Mouse (Mus musculus) hindbrain, embryonic 16.5 days (tissue): ENCODE measurements around the gene Cacng8. TPM values are rescaled to one million over a fixed set of nuclear protein-coding genes. Genes with fewer than 3 reads are reported as not detected.
A peak's percentile ranks its signal among the peaks of the same experiment; 100 is the strongest.
"Not testable (repeated sequence)": the region's sequence is repeated elsewhere in the genome, so short reads cannot be mapped to it uniquely, and the experiment has no call there.

Experiments
- ATAC-seq: fragments of 200-750 bp; cut with Nextera tagmentation; 2 replicates; pipeline ENCODE4 v1.8.0; 2017; ENCODE audit warnings: moderate TSS enrichment, moderate library complexity
- H3K27ac ChIP-seq: fragments of 300-500 bp; sonication (generic); 2 replicates; pipeline ENCODE4 v1.5.1; 2014; ENCODE audit warnings: low read depth, mild to moderate bottlenecking, control low read depth, low read length, moderate library complexity
- H3K27me3 ChIP-seq: fragments of 300-500 bp; sonication (generic); replicated peaks from 2 replicates; pipeline ENCODE4 v1.6.1; 2014; ENCODE audit warnings: low read length; ENCODE audit not compliant: control insufficient read depth, insufficient read depth
- H3K36me3 ChIP-seq: fragments of 300-500 bp; sonication (generic); 2 replicates; pipeline ENCODE4 v1.6.1; 2014; ENCODE audit warnings: mild to moderate bottlenecking, low read length, moderate library complexity, mixed read lengths; ENCODE audit not compliant: control insufficient read depth, insufficient read depth
- H3K4me1 ChIP-seq: fragments of 300-500 bp; sonication (generic); 2 replicates; pipeline ENCODE4 v1.6.1; 2014; ENCODE audit warnings: low read depth, low read length; ENCODE audit not compliant: control insufficient read depth, insufficient read depth
- H3K4me2 ChIP-seq: fragments of 300-500 bp; sonication (generic); 2 replicates; pipeline ENCODE4 v1.6.1; 2014; ENCODE audit warnings: mild to moderate bottlenecking, low read length, control low read depth, moderate library complexity
- H3K4me3 ChIP-seq: fragments of 300-500 bp; sonication (generic); 2 replicates; pipeline ENCODE4 v1.5.1; 2014; ENCODE audit warnings: mild to moderate bottlenecking, low read length, control low read depth, moderate library complexity
- H3K9ac ChIP-seq: fragments of 300-500 bp; sonication (generic); 2 replicates; pipeline ENCODE4 v1.6.1; 2014; ENCODE audit warnings: low read depth, mild to moderate bottlenecking, control low read depth, low read length, moderate library complexity
- H3K9me3 ChIP-seq: fragments of 300-500 bp; sonication (generic); 2 replicates; pipeline ENCODE4 v1.6.1; 2014; ENCODE audit warnings: mild to moderate bottlenecking, low read length, moderate library complexity; ENCODE audit not compliant: control insufficient read depth
- WGBS: fragments of 180-500 bp; shearing (Covaris S2); extraction: QIAGEN DNeasy Blood & Tissue Kit; methylation state at CpG from one replicate; pipeline ENCODE4 v1.1.7; 2014; 5-methylcytosine and 5-hydroxymethylcytosine counted together
- polyA plus RNA-seq: library from polyadenylated mRNA; unstranded; fragments of >200 nt; fragmentation: Nextera tagmentation; extraction: Ambion mirVana; gene quantifications from 2 replicates; pipeline ENCODE4 v1.2.1, GENCODE M21; 2015

Gene Cacng8
- polyA plus RNA-seq, 1 experiment from 2014 or later = 8.6 TPM

- Histone ChIP-seq H3K27ac (no peak overlapping the region), H3K4me3 (no peak overlapping the region), H3K27me3 (no peaks in the 10 kb centered on the region), H3K4me2 (peak overlapping the region; percentile 36), H3K9ac (no peak overlapping the region), H3K36me3 (peaks cover 12% of the 10 kb centered on the region), H3K9me3 (no peaks in the 10 kb centered on the region), H3K4me1 (peaks cover 10% of the 10 kb centered on the region)
- WGBS = 12% methylated on average over 7 of the region's 7 CpGs
- ATAC-seq = peak; percentile 32; the same call in 1 of the 2 replicates
These were observed 7.3 kb downstream of the Cacng8 start for GRCm38 (mm10) chr7:3397797-3398196.

DNA sequence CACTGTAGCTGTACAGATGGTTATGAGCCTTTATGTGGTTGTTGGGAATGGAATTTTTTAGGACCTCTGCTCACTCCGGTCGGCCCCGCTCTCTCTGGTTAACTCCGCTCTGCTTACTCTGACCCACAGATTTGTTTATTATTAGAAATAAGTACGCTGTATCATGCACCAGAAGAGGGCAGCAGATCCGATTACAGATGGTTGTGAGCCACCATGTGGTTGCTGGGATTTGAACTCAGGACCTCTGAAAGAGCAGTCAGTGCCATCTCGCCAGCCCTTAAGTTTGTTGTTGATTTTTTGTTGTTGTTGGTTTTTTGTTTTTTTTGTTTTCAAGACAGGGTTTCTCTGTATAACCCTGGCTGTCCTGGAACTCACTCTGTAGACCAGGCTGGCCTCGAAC lies 7.9 kb downstream of the Cacng8 start:
- not testable (repeated sequence) for H3K4me2 ChIP-seq, H3K27ac ChIP-seq, H3K4me3 ChIP-seq, H3K27me3 ChIP-seq, H3K4me1 ChIP-seq, H3K9ac ChIP-seq, H3K9me3 ChIP-seq, ATAC-seq
- 90% methylated on average over 8 of the region's 8 CpGs for WGBS
- peaks cover 12% of the 10 kb centered on the region for H3K36me3 ChIP-seq

- Histone ChIP-seq H3K27me3 (no peaks in the 10 kb centered on the region), H3K27ac (no peak overlapping the region), H3K4me1 (peaks cover 6% of the 10 kb centered on the region), H3K36me3 (peaks cover 3% of the 10 kb centered on the region; the same call in 1 of the 2 replicates), H3K9me3 (no peaks in the 10 kb centered on the region), H3K4me2 (no peak overlapping the region), H3K9ac (no peak overlapping the region), H3K4me3 (no peak overlapping the region)
- ATAC-seq = no peak
These were observed 9.5 kb downstream of the Cacng8 start for GRCm38 (mm10) chr7:3399937-3400336.

GRCm38 (mm10) chr7:3409729-3410520 lies 19.4 kb downstream of the Cacng8 start:
- ATAC-seq = no peak
- no peak overlapping the region for H3K4me3 ChIP-seq
- no peak overlapping the region for H3K9ac ChIP-seq
- no peaks in the 10 kb centered on the region for H3K36me3 ChIP-seq
- peaks cover 22% of the 10 kb centered on the region for H3K27me3 ChIP-seq
- H3K4me1 ChIP-seq = peaks cover 11% of the 10 kb centered on the region
- no peaks in the 10 kb centered on the region for H3K9me3 ChIP-seq
- 70% methylated on average over 11 of the region's 11 CpGs for WGBS
- H3K27ac ChIP-seq = no peak overlapping the region
- no peak overlapping the region for H3K4me2 ChIP-seq

- ATAC-seq = peak; percentile 89
- peak overlapping the region; percentile 64 for H3K9ac ChIP-seq
- no peaks in the 10 kb centered on the region for H3K9me3 ChIP-seq
- H3K36me3 ChIP-seq = no peaks in the 10 kb centered on the region
- under 1% methylated on average over 33 of the region's 33 CpGs for WGBS
- peak overlapping the region; percentile 48 for H3K4me3 ChIP-seq
- peaks cover 22% of the 10 kb centered on the region for H3K27me3 ChIP-seq
- no peak overlapping the region for H3K27ac ChIP-seq
- H3K4me2 ChIP-seq = peak overlapping the region; percentile 95
- H3K4me1 ChIP-seq = peaks cover 11% of the 10 kb centered on the region
These were observed 20.9 kb downstream of the Cacng8 start for GRCm38 (mm10) chr7:3411160-3411941.

DNA sequence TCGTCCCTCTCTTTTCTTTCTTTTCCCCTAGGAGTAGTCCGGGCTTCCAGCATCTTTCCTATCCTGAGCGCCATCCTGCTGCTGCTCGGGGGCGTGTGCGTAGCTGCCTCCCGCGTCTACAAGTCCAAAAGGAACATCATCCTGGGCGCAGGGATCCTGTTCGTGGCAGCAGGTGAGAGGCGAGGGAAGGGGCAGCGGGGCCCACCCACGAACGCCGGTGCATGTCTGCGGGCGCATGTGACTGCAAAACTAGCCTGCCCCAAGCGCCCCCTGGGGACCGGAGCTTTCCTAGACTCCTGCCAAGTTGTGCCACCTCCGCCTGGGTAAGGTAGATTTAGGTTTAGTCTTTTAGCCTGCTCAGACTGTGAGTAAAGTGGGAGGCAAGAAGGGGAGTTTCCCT lies 21.6 kb downstream of the Cacng8 start:
- ATAC-seq = no peak
- no peak overlapping the region for H3K27ac ChIP-seq
- no peaks in the 10 kb centered on the region for H3K9me3 ChIP-seq
- H3K36me3 ChIP-seq = no peaks in the 10 kb centered on the region
- H3K4me1 ChIP-seq = peaks cover 11% of the 10 kb centered on the region
- peak overlapping the region; percentile 64 for H3K9ac ChIP-seq
- H3K27me3 ChIP-seq = peaks cover 22% of the 10 kb centered on the region
- H3K4me2 ChIP-seq = peak overlapping the region; percentile 95
- WGBS = 2% methylated on average over 20 of the region's 20 CpGs
- peak overlapping the region; percentile 48 for H3K4me3 ChIP-seq

GRCm38 (mm10) chr7:3414888-3415287 lies 24.4 kb downstream of the Cacng8 start:
- H3K27me3 ChIP-seq = peaks cover 22% of the 10 kb centered on the region
- ATAC-seq = 0 out of 2 replicates have a peak, but pooled peaks have one; percentile 6
- H3K4me1 ChIP-seq = peaks cover 11% of the 10 kb centered on the region
- no peaks in the 10 kb centered on the region for H3K9me3 ChIP-seq
- H3K4me2 ChIP-seq = peak overlapping the region; percentile 99
- H3K36me3 ChIP-seq = no peaks in the 10 kb centered on the region
- peak overlapping the region; percentile 61 for H3K4me3 ChIP-seq
- 2% methylated on average over 38 of the region's 47 CpGs for whole genome bisulfite sequencing
- H3K9ac ChIP-seq = peak overlapping the region; percentile 78
- no peak overlapping the region for H3K27ac ChIP-seq

DNA sequence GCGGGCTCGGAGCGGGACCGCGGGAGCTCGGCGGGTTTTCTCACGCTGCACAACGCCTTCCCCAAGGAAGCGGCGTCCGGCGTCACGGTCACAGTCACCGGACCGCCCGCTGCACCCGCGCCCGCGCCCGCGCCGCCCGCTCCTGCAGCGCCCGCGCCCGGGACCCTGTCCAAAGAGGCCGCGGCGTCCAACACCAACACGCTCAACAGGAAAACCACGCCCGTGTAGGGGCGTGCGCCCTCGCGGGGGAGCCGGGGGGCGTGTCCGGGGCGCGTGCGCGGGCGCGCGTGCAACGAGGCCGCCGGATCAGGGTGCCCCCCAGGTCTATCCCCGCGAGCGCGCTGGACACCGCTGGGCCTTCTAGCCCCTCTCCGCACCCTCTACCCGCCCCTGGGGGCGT lies 24.9 kb downstream of the Cacng8 start:
- Histone ChIP-seq H3K27ac (no peak overlapping the region), H3K4me3 (peak overlapping the region; percentile 61), H3K9me3 (no peaks in the 10 kb centered on the region), H3K27me3 (peaks cover 22% of the 10 kb centered on the region), H3K9ac (peak overlapping the region; percentile 78), H3K4me1 (peaks cover 11% of the 10 kb centered on the region), H3K36me3 (no peaks in the 10 kb centered on the region), H3K4me2 (peak overlapping the region; percentile 99)
- ATAC-seq = peak; percentile 16; the same call in 1 of the 2 replicates
- WGBS = under 1% methylated on average over 33 of the region's 60 CpGs

DNA sequence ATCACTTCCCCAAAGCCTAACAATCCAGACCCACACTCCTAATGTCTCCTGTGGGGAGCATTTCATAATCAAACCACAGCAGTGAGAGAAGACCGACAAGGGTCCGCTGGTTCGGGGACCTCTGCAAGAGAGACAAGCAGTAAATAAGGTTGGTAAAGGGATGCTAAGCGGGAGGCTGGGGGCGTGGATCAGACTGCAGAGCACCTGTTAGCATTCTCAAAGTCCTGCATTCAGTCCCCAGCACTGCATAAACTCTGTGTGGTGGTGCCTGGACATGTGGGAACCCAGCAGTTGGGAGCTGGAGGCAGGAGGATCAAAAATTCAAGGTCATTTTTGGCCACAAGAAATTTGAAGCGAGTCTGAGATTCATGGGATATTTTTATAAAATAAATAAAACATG lies 29.5 kb downstream of the Cacng8 start:
- no peak overlapping the region for H3K4me2 ChIP-seq
- H3K4me1 ChIP-seq = peaks cover 5% of the 10 kb centered on the region
- H3K27ac ChIP-seq = no peak overlapping the region
- no peaks in the 10 kb centered on the region for H3K36me3 ChIP-seq
- WGBS = 32% methylated on average over 6 of the region's 6 CpGs
- no peak for ATAC-seq
- H3K27me3 ChIP-seq = peaks cover 22% of the 10 kb centered on the region
- H3K9me3 ChIP-seq = no peaks in the 10 kb centered on the region
- no peak overlapping the region for H3K4me3 ChIP-seq
- no peak overlapping the region for H3K9ac ChIP-seq
